Mouse (Mus musculus): Measurements from ENCODE around the gene Cd7. TPM values are rescaled to one million over a fixed set of nuclear protein-coding genes. Genes with fewer than 3 reads are reported as not detected.
"Not testable (repeated sequence)": the region's sequence is repeated elsewhere in the genome, so short reads cannot be mapped to it uniquely, and the experiment has no call there.

The Cd7 gene
- polyA plus RNA-seq, 1 experiment from 2014 or later = 17.9 TPM

GRCm38 (mm10) chr11:121049840-121050239 lies 10.6 kb upstream of the Cd7 start:
- no peak for DNase-seq (ENCODE audit: low spot score)

DNA sequence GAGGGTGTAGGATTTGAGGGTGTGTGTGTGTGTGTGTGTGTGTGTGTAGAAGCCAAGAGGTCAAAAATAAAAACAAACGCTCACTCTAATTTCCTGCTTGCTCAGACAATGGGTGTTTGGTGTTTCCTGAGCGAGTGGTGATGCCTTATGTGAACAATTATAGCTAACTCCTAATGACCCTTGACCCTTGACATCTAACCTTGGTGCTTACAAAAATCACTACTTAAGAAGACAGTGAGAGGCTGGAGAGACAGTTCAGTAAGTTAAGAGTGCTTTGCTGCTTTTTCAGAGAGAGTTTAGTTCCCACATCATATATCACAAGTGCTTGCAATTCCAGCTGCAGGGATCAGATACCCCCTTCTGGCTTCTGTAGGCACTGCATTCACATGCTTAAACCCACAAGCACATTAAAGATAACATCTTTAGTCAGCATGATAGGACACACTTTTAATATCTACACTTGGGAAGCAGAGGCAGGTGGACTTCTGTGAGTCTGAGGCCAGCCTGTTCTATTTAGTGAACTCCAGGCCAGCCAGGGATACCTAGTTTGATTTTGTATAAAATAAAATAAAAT lies 8.7 kb upstream of the Cd7 start:
- peak; percentile 26 for DNase-seq (ENCODE audit: low spot score)

DNA sequence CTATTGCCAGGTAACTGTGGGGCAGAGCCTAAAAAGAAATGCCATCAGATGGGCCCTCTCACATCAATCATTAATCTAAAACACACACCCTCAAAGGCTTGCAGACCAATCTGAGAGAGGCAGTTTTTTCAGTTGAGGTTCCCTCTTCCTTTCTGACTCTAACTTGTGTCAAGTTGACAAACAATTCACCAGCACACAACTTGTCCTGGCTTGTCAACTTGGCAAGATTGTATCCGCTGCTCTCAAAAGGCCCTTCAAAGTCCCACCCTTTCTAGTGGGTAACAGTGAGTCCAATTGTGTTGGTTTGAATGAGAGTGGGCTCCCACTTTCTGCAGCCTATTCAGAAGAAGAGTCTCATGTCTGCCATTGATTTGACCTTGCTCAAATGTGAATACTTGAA lies 6.1 kb upstream of the Cd7 start:
- no peak for DNase-seq (ENCODE audit: low spot score)

- not testable (repeated sequence) for DNase-seq (ENCODE audit: low spot score)
These were observed 3.8 kb upstream of the Cd7 start for GRCm38 (mm10) chr11:121043025-121043424.

GRCm38 (mm10) chr11:121042480-121042879 lies 3.3 kb upstream of the Cd7 start:
- DNase-seq (ENCODE audit: low spot score) = no peak

GRCm38 (mm10) chr11:121041636-121042035 lies 2.4 kb upstream of the Cd7 start:
- DNase-seq (ENCODE audit: low spot score) = no peak

DNA sequence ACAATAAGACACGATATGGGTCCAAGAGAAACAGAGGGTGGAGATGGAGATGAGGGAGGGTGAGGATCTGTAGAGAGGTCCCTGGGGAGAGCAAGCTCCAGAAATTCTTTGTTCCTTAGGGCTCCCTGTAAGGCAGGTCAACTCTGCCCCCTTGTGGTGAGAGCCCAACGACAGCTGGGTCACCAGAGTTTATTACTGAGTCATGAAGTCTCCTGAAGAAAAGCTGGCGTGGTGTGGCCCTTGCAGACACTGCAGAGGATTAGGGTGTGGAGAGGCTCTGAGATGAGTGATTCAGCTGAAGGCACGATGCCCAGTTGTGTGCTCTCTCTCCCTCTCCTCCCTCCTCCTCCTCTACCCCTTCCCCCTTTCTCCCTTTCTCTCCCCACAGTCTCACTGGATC lies 2.0 kb upstream of the Cd7 start:
- peak; percentile 77 for DNase-seq (ENCODE audit: low spot score)

- DNase-seq (ENCODE audit: low spot score) = peak; percentile 58
These were observed 615 bp downstream of the Cd7 start for GRCm38 (mm10) chr11:121038366-121039240.

GRCm38 (mm10) chr11:121033118-121033517 lies 6.1 kb downstream of the Cd7 start:
- DNase-seq (ENCODE audit: low spot score) = no peak

- DNase-seq (ENCODE audit: low spot score) = no peak
These were observed 12.0 kb downstream of the Cd7 start for GRCm38 (mm10) chr11:121027259-121027658.

- no peak for DNase-seq (ENCODE audit: low spot score)
These were observed 15.1 kb downstream of the Cd7 start for GRCm38 (mm10) chr11:121024163-121024562.

DNA sequence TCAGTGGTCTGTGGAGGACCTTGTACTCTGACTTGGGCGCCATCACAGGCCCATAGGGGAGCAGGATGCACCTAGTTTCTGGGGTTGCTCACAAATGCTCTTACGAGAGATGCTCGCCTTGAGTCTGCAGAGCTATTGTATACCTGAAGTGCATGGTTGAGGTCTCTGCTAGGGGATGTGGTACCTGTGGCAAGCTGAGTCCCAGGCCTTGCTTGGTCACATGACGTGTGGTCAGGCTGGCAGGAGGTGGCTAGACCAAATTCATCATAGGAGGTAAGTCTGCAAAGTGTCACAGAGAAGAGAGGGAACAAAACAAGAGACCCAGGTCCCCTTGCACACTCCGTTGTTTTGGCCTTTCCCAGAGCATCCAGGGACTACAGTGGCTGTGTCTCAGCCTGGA lies 19.7 kb downstream of the Cd7 start:
- DNase-seq (ENCODE audit: low spot score) = no peak

DNA sequence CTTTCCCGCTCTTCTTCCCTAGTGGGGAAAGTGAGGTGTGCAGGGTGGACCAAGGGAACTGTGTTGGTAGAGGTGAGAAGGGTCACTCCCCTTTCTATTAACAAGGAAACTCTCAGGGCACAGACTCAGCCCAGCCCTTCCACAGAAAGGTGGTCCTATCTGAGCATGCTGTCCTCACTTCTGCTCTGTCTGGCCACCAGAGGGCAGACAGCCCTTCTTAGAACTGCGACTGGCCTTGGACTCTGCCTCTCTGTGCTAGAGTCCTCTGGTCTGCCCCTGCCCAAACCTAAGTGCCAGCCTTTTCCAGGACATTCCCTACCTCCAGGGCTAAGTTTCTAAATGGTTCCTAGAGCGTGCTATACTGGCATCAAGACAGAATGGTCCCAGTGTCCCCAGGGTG lies 21.5 kb downstream of the Cd7 start:
- peak; percentile 64 for DNase-seq (ENCODE audit: low spot score)

GRCm38 (mm10) chr11:121015472-121015871 lies 23.7 kb downstream of the Cd7 start:
- no peak for DNase-seq (ENCODE audit: low spot score)

GRCm38 (mm10) chr11:121014896-121015300 lies 24.3 kb downstream of the Cd7 start:
- DNase-seq (ENCODE audit: low spot score) = no peak

DNA sequence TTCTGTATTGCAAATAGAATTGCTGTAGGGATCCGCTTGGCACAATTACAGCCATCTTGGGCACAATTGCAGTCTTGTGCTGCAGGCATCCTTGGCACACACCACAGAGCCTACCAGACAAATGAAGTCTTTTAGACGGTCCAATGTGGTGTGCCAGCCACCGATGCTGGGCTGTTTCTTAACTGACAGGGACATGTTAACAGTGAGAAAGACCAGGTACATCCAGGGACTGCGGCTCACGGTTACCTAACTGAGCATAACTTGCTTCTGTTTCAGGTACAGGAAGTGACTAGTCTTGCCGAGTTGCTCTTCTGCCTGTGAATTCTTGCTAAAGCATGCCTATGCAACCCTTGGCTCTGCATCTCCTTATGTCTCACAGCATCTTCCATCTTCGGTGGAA lies 25.6 kb downstream of the Cd7 start:
- no peak for DNase-seq (ENCODE audit: low spot score)

DNA sequence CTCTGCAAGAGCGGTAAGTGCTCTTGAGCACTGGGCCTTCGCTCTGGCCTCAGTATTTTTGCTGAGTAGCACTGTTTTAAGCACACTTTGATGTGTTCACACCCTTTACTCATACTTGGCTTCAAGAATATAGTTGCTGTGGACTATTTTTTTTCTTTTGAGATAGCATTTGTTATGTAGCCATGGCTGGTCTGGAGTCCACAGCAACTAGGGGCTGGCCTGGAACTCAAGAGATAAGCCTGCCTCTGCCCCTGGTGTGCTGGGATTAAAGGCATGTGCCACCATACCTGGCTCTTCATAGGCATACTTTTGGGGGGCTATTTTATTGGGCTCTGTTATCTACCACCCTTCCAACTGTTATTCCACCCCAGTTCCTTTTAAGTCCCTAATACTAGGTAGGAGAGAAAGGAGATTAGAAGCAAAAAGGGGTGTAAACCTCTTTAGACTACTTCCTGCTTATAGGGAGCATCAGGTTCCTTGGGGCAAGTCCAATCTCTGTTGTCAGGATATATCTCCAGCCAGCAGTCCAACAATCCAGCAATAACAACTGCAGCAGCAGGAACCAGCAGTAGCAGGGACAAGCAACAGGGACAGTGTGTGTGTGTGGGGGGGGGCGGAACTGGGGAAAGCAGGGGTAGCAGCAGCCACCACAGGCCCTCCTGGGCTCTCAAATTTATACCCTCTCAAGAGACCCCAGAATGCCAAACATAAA lies 29.0 kb downstream of the Cd7 start:
- no peak for DNase-seq (ENCODE audit: low spot score)

DNA sequence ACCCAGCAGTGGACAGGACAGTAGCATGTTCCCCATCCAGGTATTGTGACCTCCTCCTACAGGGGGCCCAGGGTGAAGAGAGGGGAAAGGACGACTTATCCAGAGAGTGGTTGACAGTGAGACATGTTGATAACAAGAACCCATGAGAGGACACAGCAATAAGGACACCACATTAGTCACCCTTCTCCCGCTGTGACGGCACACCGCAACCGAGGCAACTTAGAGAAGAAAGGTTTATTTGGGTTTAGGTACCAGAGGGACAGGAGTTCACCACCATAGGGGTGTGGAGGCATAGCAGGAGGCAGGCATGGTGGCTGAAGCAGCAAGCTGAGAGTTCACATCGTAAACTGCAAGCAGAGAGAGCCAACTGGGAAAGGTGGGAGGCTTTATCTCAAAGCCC lies 33.0 kb downstream of the Cd7 start:
- DNase-seq (ENCODE audit: low spot score) = no peak

DNA sequence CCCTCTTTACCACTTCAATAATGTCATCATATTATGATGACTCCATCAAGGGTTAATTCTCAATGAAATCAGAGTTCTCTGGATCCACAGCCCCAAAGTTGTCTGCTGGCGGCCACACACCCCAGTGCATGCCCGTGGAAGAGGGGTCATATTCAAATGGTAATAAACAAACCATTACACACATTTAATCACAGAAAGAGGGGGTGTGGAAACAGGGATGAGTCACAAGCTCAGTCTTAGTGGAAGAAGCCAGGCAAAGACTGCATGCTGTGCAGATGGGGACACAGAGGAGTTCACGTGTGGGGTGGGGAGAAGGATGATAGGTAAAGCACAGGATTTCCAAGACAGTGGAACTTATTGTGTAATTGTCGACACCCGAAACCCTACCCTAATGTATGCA lies 34.9 kb downstream of the Cd7 start:
- DNase-seq (ENCODE audit: low spot score) = no peak

DNA sequence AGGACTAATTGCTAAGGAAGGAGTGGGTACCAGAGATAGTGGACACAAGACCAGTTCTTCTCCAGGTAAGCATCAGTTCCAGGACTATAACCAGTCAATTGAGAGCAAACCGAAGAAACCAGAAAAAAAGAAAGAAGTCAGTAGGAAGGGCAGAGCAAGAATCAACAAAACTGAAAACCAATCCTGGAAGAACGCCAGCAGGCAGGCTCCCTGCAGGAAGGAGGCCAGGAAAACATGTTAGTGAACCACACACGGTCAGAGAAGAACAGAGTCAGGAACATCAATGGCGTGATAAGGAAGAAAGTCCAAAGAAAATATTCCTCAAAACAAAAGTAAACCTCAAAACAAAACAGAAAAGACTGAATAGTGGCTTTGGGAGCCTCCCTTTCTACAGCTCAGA lies 37.3 kb downstream of the Cd7 start:
- no peak for DNase-seq (ENCODE audit: low spot score)

- DNase-seq (ENCODE audit: low spot score) = no peak
These were observed 44.5 kb downstream of the Cd7 start for GRCm38 (mm10) chr11:120994741-120995140.

GRCm38 (mm10) chr11:120993586-120993985 lies 45.6 kb downstream of the Cd7 start:
- DNase-seq (ENCODE audit: low spot score) = no peak

Measured in thymus, postnatal 0 days (tissue).